Mouse (Mus musculus): Measurements from ENCODE around the gene Dtnbp1. TPM values are rescaled to one million over a fixed set of nuclear protein-coding genes. Genes with fewer than 3 reads are reported as not detected.

Dtnbp1 gene
- total and polyA plus RNA-seq, 2 experiments: 32.5 to 57.4 TPM

DNA sequence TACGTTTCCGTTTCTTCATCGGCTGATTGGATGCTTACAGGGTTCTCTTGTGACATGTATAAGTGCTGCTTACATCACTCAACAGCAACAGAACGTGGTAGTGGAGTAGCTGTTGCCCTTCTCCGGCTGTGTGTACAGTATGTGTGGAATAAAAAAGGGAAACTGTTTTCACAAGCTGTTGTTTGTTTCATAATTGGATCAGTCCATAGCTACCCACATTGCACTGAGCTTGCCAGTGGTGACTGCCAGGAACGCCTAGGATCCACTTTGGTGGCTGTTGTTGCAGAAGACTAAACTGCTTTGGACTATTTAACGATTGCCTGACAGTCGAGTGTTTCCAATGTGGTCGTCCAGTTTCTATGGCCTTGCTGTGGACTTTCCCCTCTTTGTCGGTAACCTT lies 80.9 kb downstream of the Dtnbp1 start:
- WGBS: 59% methylated on average over 10 of the region's 10 CpGs

DNA sequence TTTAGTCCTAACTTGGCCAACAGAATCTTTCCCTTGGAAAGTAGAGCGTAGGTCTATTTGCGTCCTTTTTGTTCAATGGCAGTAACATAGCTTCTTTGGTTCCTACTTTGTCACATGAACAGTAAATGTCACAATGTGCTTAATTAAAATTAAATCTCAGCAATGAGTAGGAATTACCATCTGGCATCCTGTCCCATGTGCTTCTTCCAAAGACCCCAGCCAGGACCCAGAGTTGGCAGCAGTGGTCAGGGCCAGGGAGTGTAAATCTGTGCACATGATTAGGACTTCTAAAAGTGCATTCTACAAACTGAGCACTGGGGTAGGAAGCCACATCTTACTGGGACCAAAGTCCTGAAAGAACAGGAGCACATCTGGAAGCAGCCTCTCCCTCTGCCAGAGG lies 83.7 kb downstream of the Dtnbp1 start:
- TF ChIP-seq POLR2A (IDR thresholded peaks at IDR 0.05; ENCODE audit: extremely low read depth, insufficient read depth, low read length): no peak
- no peak for TF ChIP-seq CTCF (IDR thresholded peaks at IDR 0.05; ENCODE audit: low read depth, low read length)
- Histone ChIP-seq H3K9ac (ENCODE audit: low read depth, low read length) (no peak overlapping the region), H3K4me1 (ENCODE audit: control insufficient read depth, insufficient read depth, low read length) (no peaks in the 10 kb centered on the region), H3K27ac (replicated peaks; ENCODE audit: insufficient read depth, low read depth, low read length) (no peak overlapping the region), H3K79me2 (ENCODE audit: control insufficient read depth, insufficient read depth, low read length) (no peaks in the 10 kb centered on the region), H3K36me3 (ENCODE audit: control insufficient read depth, insufficient read depth, low read length) (peaks cover 63% of the 10 kb centered on the region), H3K27me3 (ENCODE audit: control insufficient read depth, insufficient read depth, low read length) (no peaks in the 10 kb centered on the region), H3K4me3 (ENCODE audit: insufficient read depth, low read depth, low read length) (no peak overlapping the region)
- WGBS: 97% methylated on average over 2 of the region's 2 CpGs
- no peak for DNase-seq (ENCODE audit: extremely low read depth, low read depth, low spot score)

More for the DNA sequence above, 80.9 kb downstream of the Dtnbp1 start:
- Histone ChIP-seq H3K27me3 (ENCODE audit: control insufficient read depth, insufficient read depth, low read length) (no peaks in the 10 kb centered on the region), H3K27ac (replicated peaks; ENCODE audit: insufficient read depth, low read depth, low read length) (no peak overlapping the region), H3K4me3 (ENCODE audit: insufficient read depth, low read depth, low read length) (no peak overlapping the region), H3K9ac (ENCODE audit: low read depth, low read length) (no peak overlapping the region), H3K4me1 (ENCODE audit: control insufficient read depth, insufficient read depth, low read length) (peaks cover 3% of the 10 kb centered on the region; the same call in 1 of the 2 replicates), H3K36me3 (ENCODE audit: control insufficient read depth, insufficient read depth, low read length) (peaks cover 48% of the 10 kb centered on the region), H3K79me2 (ENCODE audit: control insufficient read depth, insufficient read depth, low read length) (no peaks in the 10 kb centered on the region)
- no peak for TF ChIP-seq POLR2A (IDR thresholded peaks at IDR 0.05; ENCODE audit: extremely low read depth, insufficient read depth, low read length)
- TF ChIP-seq CTCF (IDR thresholded peaks at IDR 0.05; ENCODE audit: low read depth, low read length): no peak
- DNase-seq (ENCODE audit: extremely low read depth, low read depth, low spot score): peak; percentile 63

DNA sequence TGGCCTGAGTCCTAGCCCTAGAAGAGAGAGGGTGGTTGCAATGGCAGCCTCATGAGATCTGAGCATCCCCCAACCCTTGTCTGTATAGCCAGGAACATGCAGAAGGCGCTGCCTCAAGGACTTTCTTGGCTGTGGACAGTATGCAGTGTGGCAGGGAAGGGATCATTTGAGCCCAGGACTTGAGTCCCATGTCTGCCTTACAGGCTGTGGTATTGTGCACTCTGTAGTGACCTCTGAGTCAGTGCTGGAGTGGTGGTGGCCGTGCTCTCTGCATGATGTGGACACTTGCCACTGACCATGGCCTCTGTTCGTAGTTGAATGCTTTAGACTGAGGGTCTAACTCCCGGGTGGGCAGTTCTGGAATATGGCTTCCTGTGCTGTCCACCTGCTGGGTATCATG lies 84.7 kb downstream of the Dtnbp1 start:
- WGBS: 92% methylated on average over 4 of the region's 4 CpGs
- Histone ChIP-seq H3K36me3 (ENCODE audit: control insufficient read depth, insufficient read depth, low read length) (peaks cover 58% of the 10 kb centered on the region), H3K9ac (ENCODE audit: low read depth, low read length) (no peak overlapping the region), H3K27ac (replicated peaks; ENCODE audit: insufficient read depth, low read depth, low read length) (no peak overlapping the region), H3K27me3 (ENCODE audit: control insufficient read depth, insufficient read depth, low read length) (no peaks in the 10 kb centered on the region), H3K4me1 (ENCODE audit: control insufficient read depth, insufficient read depth, low read length) (no peaks in the 10 kb centered on the region), H3K79me2 (ENCODE audit: control insufficient read depth, insufficient read depth, low read length) (no peaks in the 10 kb centered on the region), H3K4me3 (ENCODE audit: insufficient read depth, low read depth, low read length) (no peak overlapping the region)
- TF ChIP-seq POLR2A (IDR thresholded peaks at IDR 0.05; ENCODE audit: extremely low read depth, insufficient read depth, low read length): no peak
- TF ChIP-seq CTCF (IDR thresholded peaks at IDR 0.05; ENCODE audit: low read depth, low read length): no peak
- no peak for DNase-seq (ENCODE audit: extremely low read depth, low read depth, low spot score)

DNA sequence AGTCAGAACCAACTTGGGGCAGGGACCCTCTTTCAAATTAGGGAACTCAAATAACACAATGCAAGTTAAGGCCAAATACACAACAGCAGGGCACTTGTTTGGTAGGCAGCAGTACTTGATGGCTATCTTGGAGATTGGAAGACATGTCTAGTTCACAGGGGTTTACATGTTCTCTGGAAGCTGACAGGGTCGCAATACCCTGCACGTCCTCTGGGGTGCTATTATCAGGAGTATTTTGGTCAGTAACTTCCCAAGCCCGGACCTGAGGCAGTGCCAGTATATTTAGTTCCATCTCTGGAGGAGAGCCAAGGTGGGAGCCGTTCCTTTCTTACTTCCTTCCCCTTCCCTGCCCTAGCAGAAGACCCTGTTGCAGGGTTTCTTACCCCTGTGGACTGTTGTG lies 86.0 kb downstream of the Dtnbp1 start:
- Histone ChIP-seq H3K9ac (ENCODE audit: low read depth, low read length) (no peak overlapping the region), H3K79me2 (ENCODE audit: control insufficient read depth, insufficient read depth, low read length) (no peaks in the 10 kb centered on the region), H3K4me1 (ENCODE audit: control insufficient read depth, insufficient read depth, low read length) (no peaks in the 10 kb centered on the region), H3K27ac (replicated peaks; ENCODE audit: insufficient read depth, low read depth, low read length) (no peak overlapping the region), H3K4me3 (ENCODE audit: insufficient read depth, low read depth, low read length) (no peak overlapping the region), H3K36me3 (ENCODE audit: control insufficient read depth, insufficient read depth, low read length) (peaks cover 52% of the 10 kb centered on the region), H3K27me3 (ENCODE audit: control insufficient read depth, insufficient read depth, low read length) (no peaks in the 10 kb centered on the region)
- no peak for DNase-seq (ENCODE audit: extremely low read depth, low read depth, low spot score)
- WGBS: 62% methylated on average over 4 of the region's 4 CpGs
- TF ChIP-seq POLR2A (IDR thresholded peaks at IDR 0.05; ENCODE audit: extremely low read depth, insufficient read depth, low read length) (no peak), CTCF (IDR thresholded peaks at IDR 0.05; ENCODE audit: low read depth, low read length) (peak; percentile 27; the same call in 1 of the 2 replicates)

DNA sequence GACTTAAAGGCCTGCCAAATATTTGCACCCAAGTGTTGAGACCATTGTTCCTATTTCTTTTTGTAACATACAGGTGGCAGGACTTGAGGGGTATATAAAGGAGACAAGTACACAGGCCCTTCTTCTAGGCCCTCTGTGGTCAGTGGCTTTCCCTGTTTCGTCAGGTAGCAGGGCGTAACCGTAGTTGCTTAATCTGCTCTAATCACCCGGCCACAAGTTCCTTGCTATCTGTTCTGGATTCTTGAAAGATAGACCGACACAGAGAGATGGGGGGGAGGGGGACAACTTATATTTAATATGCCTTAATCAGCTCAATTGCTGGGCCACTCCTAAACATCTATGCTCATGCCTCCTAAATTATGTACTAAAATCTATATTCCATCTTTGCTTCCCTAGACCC lies 86.6 kb downstream of the Dtnbp1 start:
- no peak for TF ChIP-seq CTCF (IDR thresholded peaks at IDR 0.05; ENCODE audit: low read depth, low read length)
- TF ChIP-seq POLR2A (IDR thresholded peaks at IDR 0.05; ENCODE audit: extremely low read depth, insufficient read depth, low read length): no peak
- no peak for DNase-seq (ENCODE audit: extremely low read depth, low read depth, low spot score)
- Histone ChIP-seq H3K27me3 (ENCODE audit: control insufficient read depth, insufficient read depth, low read length) (no peaks in the 10 kb centered on the region), H3K79me2 (ENCODE audit: control insufficient read depth, insufficient read depth, low read length) (no peaks in the 10 kb centered on the region), H3K4me3 (ENCODE audit: insufficient read depth, low read depth, low read length) (no peak overlapping the region), H3K27ac (replicated peaks; ENCODE audit: insufficient read depth, low read depth, low read length) (no peak overlapping the region), H3K36me3 (ENCODE audit: control insufficient read depth, insufficient read depth, low read length) (peaks cover 49% of the 10 kb centered on the region), H3K9ac (ENCODE audit: low read depth, low read length) (no peak overlapping the region), H3K4me1 (ENCODE audit: control insufficient read depth, insufficient read depth, low read length) (no peaks in the 10 kb centered on the region)
- 85% methylated on average over 5 of the region's 5 CpGs for WGBS

DNA sequence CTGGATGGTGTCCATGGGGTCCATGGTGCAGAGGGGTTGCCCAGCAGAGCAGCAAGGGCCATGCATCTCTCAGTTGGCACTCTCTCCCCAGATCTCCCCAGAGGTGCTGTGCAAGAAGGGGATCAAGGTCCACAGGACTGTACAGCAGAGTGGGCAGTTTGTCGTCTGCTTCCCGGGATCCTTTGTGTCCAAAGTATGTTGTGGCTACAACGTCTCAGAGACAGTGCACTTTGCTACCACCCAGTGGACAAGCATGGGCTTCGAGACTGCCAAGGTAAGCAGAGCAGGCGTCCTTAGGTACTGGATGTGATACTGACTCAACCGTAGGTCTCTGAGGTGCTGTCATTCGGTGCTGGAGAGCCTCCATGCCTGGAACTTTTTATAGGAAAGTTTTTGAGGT lies 88.4 kb downstream of the Dtnbp1 start:
- no peak overlapping the region for H3K9ac ChIP-seq (ENCODE audit: low read depth, low read length)
- no peak overlapping the region for H3K4me3 ChIP-seq (ENCODE audit: insufficient read depth, low read depth, low read length)
- no peaks in the 10 kb centered on the region for H3K79me2 ChIP-seq (ENCODE audit: control insufficient read depth, insufficient read depth, low read length)
- no peak overlapping the region for H3K27ac ChIP-seq (replicated peaks; ENCODE audit: insufficient read depth, low read depth, low read length)
- H3K27me3 ChIP-seq (ENCODE audit: control insufficient read depth, insufficient read depth, low read length): no peaks in the 10 kb centered on the region
- DNase-seq (ENCODE audit: extremely low read depth, low read depth, low spot score): no peak
- TF ChIP-seq CTCF (IDR thresholded peaks at IDR 0.05; ENCODE audit: low read depth, low read length) (no peak), POLR2A (IDR thresholded peaks at IDR 0.05; ENCODE audit: extremely low read depth, insufficient read depth, low read length) (no peak)
- peaks cover 45% of the 10 kb centered on the region for H3K36me3 ChIP-seq (ENCODE audit: control insufficient read depth, insufficient read depth, low read length)
- WGBS: 55% methylated on average over 7 of the region's 7 CpGs
- no peaks in the 10 kb centered on the region for H3K4me1 ChIP-seq (ENCODE audit: control insufficient read depth, insufficient read depth, low read length)

Measured in liver, adult 2 months (tissue).